Comparison of ENCODE assay signal across 20 mouse cellular contexts in the genomic region with DNA sequence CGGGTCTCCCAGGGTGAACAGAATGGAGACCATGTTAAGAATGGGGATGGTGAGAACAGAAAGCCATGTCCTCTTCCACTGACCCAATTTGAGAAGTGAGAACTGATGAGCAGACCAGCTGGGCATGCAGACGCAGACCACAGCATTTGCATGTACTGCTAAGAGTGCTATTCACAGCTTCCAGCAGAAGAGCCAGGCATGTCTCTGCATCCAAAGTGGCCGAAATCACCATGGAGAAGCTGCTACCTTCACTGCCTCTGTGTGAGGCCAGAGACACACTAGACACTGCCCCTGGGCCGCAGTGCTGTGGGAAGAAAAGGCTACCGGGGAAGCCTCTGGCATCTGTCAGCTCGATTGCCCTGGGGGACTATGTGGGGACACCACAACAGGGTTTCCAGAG.
"Had no signal": no experiment of that assay in that cellular context is flagged by ENCODE, and none has a peak within 500 bp of the region (broad histone marks: within the 10 kb centered on the region; RNA-seq: fewer than 3 reads in every experiment).

No protein-coding gene starts in this region.

- ATAC-seq: liver, embryonic 12.5 days had no signal

- H3K4me2 ChIP-seq: limb, embryonic 13.5 days; liver, embryonic 12.5 days; liver, embryonic 15.5 days; lung, embryonic 15.5 days; midbrain, embryonic 12.5 days; neural tube, embryonic 13.5 days had no signal

- DNase-seq: kidney, adult 2 months; kidney, postnatal 25 days; layer of hippocampus, adult 9-11 months; liver; lung, adult 18-20 months; lung, postnatal 10 days; lung, postnatal 36 days; thymus, adult 2 months; thymus, postnatal 14 days; thymus, postnatal 4 days had no signal

- H3K36me3 ChIP-seq: limb, embryonic 10.5 days; limb, embryonic 13.5 days; liver, embryonic 12.5 days; liver, embryonic 15.5 days; lung, embryonic 15.5 days; midbrain, embryonic 12.5 days; neural tube, embryonic 13.5 days had no signal

- H3K4me1 ChIP-seq: limb, embryonic 10.5 days; limb, embryonic 13.5 days; liver, embryonic 12.5 days; liver, embryonic 15.5 days; lung, embryonic 15.5 days; midbrain, embryonic 12.5 days; neural tube, embryonic 13.5 days had no signal

- H3K27ac ChIP-seq: kidney, postnatal 0 days; layer of hippocampus, adult 2 months; limb, embryonic 10.5 days; limb, embryonic 13.5 days; liver, embryonic 12.5 days; liver, embryonic 15.5 days; lung, embryonic 15.5 days; midbrain, embryonic 12.5 days; neural tube, embryonic 13.5 days; stomach, postnatal 0 days had no signal

- H3K9ac ChIP-seq: limb, embryonic 13.5 days; liver, embryonic 12.5 days; liver, embryonic 15.5 days; lung, embryonic 15.5 days; midbrain, embryonic 12.5 days; neural tube, embryonic 13.5 days had no signal

- H3K27me3 ChIP-seq: limb, embryonic 13.5 days; liver, embryonic 12.5 days; liver, embryonic 15.5 days; lung, embryonic 15.5 days; midbrain, embryonic 12.5 days; neural tube, embryonic 13.5 days had no signal

- H3K9me3 ChIP-seq: limb, embryonic 10.5 days; limb, embryonic 13.5 days; liver, embryonic 12.5 days; liver, embryonic 15.5 days; lung, embryonic 15.5 days; midbrain, embryonic 12.5 days; neural tube, embryonic 13.5 days had no signal

- H3K4me3 ChIP-seq: layer of hippocampus, adult 2 months; limb, embryonic 10.5 days; limb, embryonic 13.5 days; liver, embryonic 12.5 days; liver, embryonic 15.5 days; lung, embryonic 15.5 days; midbrain, embryonic 12.5 days; neural tube, embryonic 13.5 days had no signal
